Mouse (Mus musculus) midbrain, postnatal 0 days (tissue): Measurements from ENCODE around the gene Adss. TPM values are rescaled to one million over a fixed set of nuclear protein-coding genes. Genes with fewer than 3 reads are reported as not detected.

Experiments
- ATAC-seq: fragments of 200-750 bp; cut with Nextera tagmentation; 2 replicates; pipeline ENCODE4 v1.8.0; 2017; ENCODE audit warnings: moderate number of reproducible peaks, mild to moderate bottlenecking, moderate TSS enrichment, moderate library complexity; ENCODE audit not compliant: low FRiP score
- DNase-seq: peaks from one replicate; pipeline ENCODE4 v3.0.0-alpha.2; 2015; ENCODE audit warnings: low spot score
- H3K27ac ChIP-seq: fragments of 300-500 bp; sonication (generic); 2 replicates; pipeline ENCODE4 v1.5.1; 2014; ENCODE audit warnings: low read depth, mild to moderate bottlenecking, low read length, mixed read lengths
- H3K27me3 ChIP-seq: fragments of 300-500 bp; sonication (generic); 2 replicates; pipeline ENCODE4 v1.6.1; 2014; ENCODE audit warnings: low read length, control low read depth, mixed read lengths; ENCODE audit not compliant: insufficient read depth
- H3K36me3 ChIP-seq: fragments of 300-500 bp; sonication (generic); 2 replicates; pipeline ENCODE4 v1.6.1; 2014; ENCODE audit warnings: low read length, control low read depth, mixed read lengths; ENCODE audit not compliant: insufficient read depth
- H3K4me1 ChIP-seq: fragments of 300-500 bp; sonication (generic); 2 replicates; pipeline ENCODE4 v1.6.1; 2014; ENCODE audit warnings: mild to moderate bottlenecking, control low read depth, antibody characterized with exemption, low read length, mixed read lengths; ENCODE audit not compliant: insufficient read depth
- H3K4me2 ChIP-seq: fragments of 300-500 bp; sonication (generic); 2 replicates; pipeline ENCODE4 v1.6.1; 2014; ENCODE audit warnings: low read depth, mild to moderate bottlenecking, low read length, mixed read lengths; ENCODE audit not compliant: poor library complexity, severe bottlenecking
- H3K4me3 ChIP-seq: fragments of 300-500 bp; sonication (generic); 2 replicates; pipeline ENCODE4 v1.5.1; 2014; ENCODE audit warnings: low read depth, mild to moderate bottlenecking, low read length, moderate library complexity
- H3K9ac ChIP-seq: fragments of 300-500 bp; sonication (generic); replicated peaks from 2 replicates; pipeline ENCODE4 v1.6.1; 2014; ENCODE audit warnings: mild to moderate bottlenecking, low read length, moderate library complexity, mixed read lengths; ENCODE audit not compliant: poor library complexity, severe bottlenecking
- H3K9me3 ChIP-seq: fragments of 300-500 bp; sonication (generic); 2 replicates; pipeline ENCODE4 v1.6.1; 2016; ENCODE audit warnings: low read length, control low read depth
- CTCF ChIP-seq: IDR thresholded peaks from 2 replicates; pipeline ENCODE4 v1.5.1; 2016; ENCODE audit warnings: antibody characterized with exemption, mild to moderate bottlenecking
- WGBS: fragments of 180-500 bp; shearing (Covaris S2); extraction: QIAGEN DNeasy Blood & Tissue Kit; methylation state at CpG from one replicate; pipeline ENCODE4 v1.1.7; 2014; 5-methylcytosine and 5-hydroxymethylcytosine counted together
- polyA plus RNA-seq: library from polyadenylated mRNA; unstranded; fragments of >200 nt; fragmentation: Nextera tagmentation; extraction: Ambion mirVana; gene quantifications from 2 replicates; pipeline ENCODE4 v1.2.1, GENCODE M21; 2015
- total RNA-seq: library from RNA; depleted of rRNA; stranded (reverse); fragments of >200 nt; gene quantifications from 2 replicates; pipeline ENCODE4 v1.2.3, GENCODE M21; 2014

Gene Adss
- total and polyA plus RNA-seq, 2 experiments from 2014 or later, result 52.6 to 62.9 TPM

GRCm38 (mm10) chr1:177795421-177796192 lies 704 bp downstream of the Adss start:
- no peaks in the 10 kb centered on the region for H3K36me3 ChIP-seq
- WGBS, result under 1% methylated on average over 41 of the region's 41 CpGs

DNA sequence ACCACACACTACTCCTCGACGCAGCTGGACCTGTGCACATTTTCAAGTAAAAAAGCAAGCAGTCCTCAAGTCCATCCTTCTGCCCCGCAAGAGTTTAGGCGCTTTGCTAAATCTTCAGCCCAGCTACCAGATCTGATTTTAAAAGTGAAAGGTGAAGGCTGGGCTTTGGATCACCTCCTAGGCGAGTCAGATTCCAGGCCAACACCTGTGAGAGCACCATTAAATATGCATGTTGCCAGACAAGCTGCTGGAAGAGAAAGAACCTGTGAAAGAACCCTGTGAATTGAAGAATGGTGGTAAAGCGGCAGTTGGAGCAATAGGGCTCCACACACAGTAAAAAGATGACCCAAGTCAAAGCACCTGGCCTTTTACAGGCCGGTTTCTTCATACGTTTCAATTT lies 1.4 kb downstream of the Adss start:
- H3K4me1 ChIP-seq, result no peaks in the 10 kb centered on the region; the same call in 1 of the 2 replicates
- H3K27me3 ChIP-seq, result no peaks in the 10 kb centered on the region
- ATAC-seq (no peak), DNase-seq (no peak)
- H3K4me2 ChIP-seq, result peak overlapping the region; percentile 68
- H3K36me3 ChIP-seq, result no peaks in the 10 kb centered on the region
- WGBS, result 8% methylated on average over 8 of the region's 8 CpGs
- 0 out of 2 replicates have a peak overlapping the region, but pooled peaks have one; percentile 39 for H3K9ac ChIP-seq
- H3K9me3 ChIP-seq, result no peaks in the 10 kb centered on the region
- no peak overlapping the region for H3K27ac ChIP-seq
- TF ChIP-seq CTCF, result no peak
- peak overlapping the region; percentile 66 for H3K4me3 ChIP-seq

More at GRCm38 (mm10) chr1:177795421-177796192, 704 bp downstream of the Adss start:
- peak overlapping the region; percentile 68 for H3K4me2 ChIP-seq
- peak; percentile 35 for DNase-seq
- no peaks in the 10 kb centered on the region; the same call in 1 of the 2 replicates for H3K4me1 ChIP-seq
- H3K27me3 ChIP-seq, result no peaks in the 10 kb centered on the region
- peak overlapping the region; percentile 66 for H3K4me3 ChIP-seq
- H3K27ac ChIP-seq, result peak overlapping the region; percentile 80
- peak overlapping the region; percentile 75 for H3K9ac ChIP-seq
- no peak for TF ChIP-seq CTCF
- ATAC-seq, result peak; percentile 50
- no peaks in the 10 kb centered on the region for H3K9me3 ChIP-seq

GRCm38 (mm10) chr1:177792835-177793234 lies 3.5 kb downstream of the Adss start:
- 88% methylated on average over 3 of the region's 3 CpGs for WGBS
- H3K9ac ChIP-seq, result no peak overlapping the region
- H3K36me3 ChIP-seq, result no peaks in the 10 kb centered on the region
- ATAC-seq (no peak), DNase-seq (no peak)
- TF ChIP-seq CTCF, result no peak
- no peaks in the 10 kb centered on the region for H3K27me3 ChIP-seq
- no peak overlapping the region for H3K4me2 ChIP-seq
- no peaks in the 10 kb centered on the region for H3K9me3 ChIP-seq
- H3K27ac ChIP-seq, result no peak overlapping the region
- no peaks in the 10 kb centered on the region; the same call in 1 of the 2 replicates for H3K4me1 ChIP-seq
- H3K4me3 ChIP-seq, result no peak overlapping the region

- Histone ChIP-seq H3K27me3 (no peaks in the 10 kb centered on the region), H3K9me3 (no peaks in the 10 kb centered on the region), H3K4me1 (no peaks in the 10 kb centered on the region), H3K36me3 (peaks cover 12% of the 10 kb centered on the region; the same call in 1 of the 2 replicates), H3K9ac (no peak overlapping the region), H3K4me2 (no peak overlapping the region), H3K27ac (no peak overlapping the region), H3K4me3 (no peak overlapping the region)
- WGBS, result 87% methylated on average over 2 of the region's 2 CpGs
- no peak for DNase-seq
- TF ChIP-seq CTCF, result no peak
- no peak for ATAC-seq
Observed at GRCm38 (mm10) chr1:177777397-177777796, 18.9 kb downstream of the Adss start.

DNA sequence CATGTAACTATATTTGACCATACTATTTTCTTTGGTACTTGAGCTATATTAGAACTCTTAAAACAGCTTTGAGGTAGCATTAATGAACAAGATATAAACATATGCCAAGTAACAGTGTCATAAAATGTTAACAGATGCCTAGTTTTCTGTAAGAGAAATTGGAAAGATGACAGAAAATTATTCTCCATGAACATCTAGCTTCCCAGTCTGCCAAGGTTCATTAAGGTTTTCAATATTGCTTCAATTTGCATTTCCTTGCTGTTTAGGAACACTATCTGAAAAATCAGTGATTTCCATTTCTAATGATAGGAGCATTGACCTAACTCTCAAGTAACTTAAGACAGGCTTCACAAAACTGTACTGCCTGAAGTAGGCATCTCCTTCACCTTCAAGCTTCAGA lies 27.4 kb downstream of the Adss start:
- H3K9me3 ChIP-seq, result no peaks in the 10 kb centered on the region
- H3K27ac ChIP-seq, result no peak overlapping the region
- no peak overlapping the region for H3K4me3 ChIP-seq
- H3K4me1 ChIP-seq, result no peaks in the 10 kb centered on the region
- peaks cover 22% of the 10 kb centered on the region for H3K36me3 ChIP-seq
- no peak for TF ChIP-seq CTCF
- H3K27me3 ChIP-seq, result no peaks in the 10 kb centered on the region
- H3K4me2 ChIP-seq, result no peak overlapping the region
- no peak for DNase-seq
- H3K9ac ChIP-seq, result no peak overlapping the region
- no peak for ATAC-seq

DNA sequence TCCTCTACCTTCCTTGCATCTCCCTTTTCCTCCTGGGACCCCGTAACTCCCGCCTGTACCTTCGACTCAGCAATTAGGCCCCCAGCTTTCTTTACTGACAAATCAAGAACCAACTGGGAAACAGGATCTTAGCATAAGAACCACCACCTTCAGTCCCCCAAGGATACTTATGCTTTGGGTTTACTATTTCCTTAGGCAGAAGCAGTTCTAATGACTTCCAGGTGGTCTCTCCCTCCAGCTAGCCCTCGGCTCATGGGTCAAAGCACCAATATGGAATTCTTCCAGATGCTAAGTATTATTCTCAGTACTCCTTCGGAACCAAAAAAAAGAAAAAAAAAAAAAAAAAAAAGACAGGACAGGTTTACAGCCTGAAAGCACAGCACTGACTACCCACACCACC lies 39.1 kb downstream of the Adss start:
- DNase-seq (no peak), ATAC-seq (no peak)
- Histone ChIP-seq H3K36me3 (no peaks in the 10 kb centered on the region), H3K9ac (no peak overlapping the region), H3K9me3 (no peaks in the 10 kb centered on the region), H3K4me2 (no peak overlapping the region), H3K4me1 (no peaks in the 10 kb centered on the region), H3K4me3 (no peak overlapping the region), H3K27me3 (no peaks in the 10 kb centered on the region), H3K27ac (no peak overlapping the region)
- WGBS, result 88% methylated on average over 5 of the region's 5 CpGs
- TF ChIP-seq CTCF, result no peak
